Mouse (Mus musculus): Measurements from ENCODE around the gene Shisa8.

DNA sequence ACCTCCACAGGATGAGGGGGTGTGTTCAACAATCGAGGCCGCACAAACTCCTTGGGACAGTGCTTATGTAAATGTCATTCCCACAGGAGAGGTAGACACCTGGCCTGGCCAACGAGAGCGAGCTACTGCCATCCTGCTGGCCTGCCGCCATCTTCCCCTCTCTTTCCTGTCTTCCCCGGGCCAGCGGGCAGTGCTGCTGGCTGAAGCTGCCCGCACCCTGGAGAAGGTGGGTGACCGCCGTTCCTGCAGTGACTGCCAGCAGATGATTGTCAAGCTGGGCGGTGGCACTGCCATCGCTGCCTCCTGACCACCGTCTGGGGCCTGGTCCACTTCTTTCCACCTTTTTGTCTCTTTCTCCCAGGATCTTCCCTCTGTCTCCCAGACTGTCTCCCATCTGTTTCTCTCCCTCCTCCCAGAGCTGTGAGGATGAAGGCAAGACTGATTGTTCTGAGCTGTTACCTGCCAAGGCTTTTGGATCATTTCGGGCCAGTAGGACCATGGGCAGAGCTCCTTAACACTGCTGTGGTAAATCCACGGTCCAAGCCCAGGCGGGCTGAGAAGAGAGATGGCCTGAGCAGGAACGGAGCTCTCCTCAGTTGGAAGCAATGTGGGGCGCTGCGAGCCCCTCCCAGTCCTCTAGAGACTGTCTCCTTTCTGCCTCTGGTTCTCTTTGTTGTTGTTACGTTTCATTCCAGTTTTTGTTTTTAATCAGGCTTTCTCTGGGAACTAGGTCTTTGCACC lies 8.8 kb downstream of the Shisa8 start:
- TF ChIP-seq E2F4 (IDR thresholded peaks at IDR 0.05; ENCODE audit: insufficient read depth) (no peak), POLR2A (IDR thresholded peaks at IDR 0.05; ENCODE audit: insufficient read length, low read depth) (peak; percentile 41), MYOD1 (IDR thresholded peaks at IDR 0.05; ENCODE audit: control insufficient read depth in 1 of 3, insufficient read length in 2 of 3, low read depth in 2 of 3) (no peak)

All from myocyte (in vitro differentiated cells).